Mouse (Mus musculus) layer of hippocampus, adult 9-10 months (tissue): Measurements from ENCODE around the gene Dnah6.
A peak's percentile ranks its signal among the peaks of the same experiment; 100 is the strongest.

ENCODE experiments used
- DNase-seq: peaks from one replicate; pipeline ENCODE4 v3.0.0; 2022; ENCODE audit warnings: low spot score

Dnah6 gene

GRCm38 (mm10) chr6:73028853-73029252 is 192.6 kb downstream of the Dnah6 start:
- DNase-seq = no peak

DNA sequence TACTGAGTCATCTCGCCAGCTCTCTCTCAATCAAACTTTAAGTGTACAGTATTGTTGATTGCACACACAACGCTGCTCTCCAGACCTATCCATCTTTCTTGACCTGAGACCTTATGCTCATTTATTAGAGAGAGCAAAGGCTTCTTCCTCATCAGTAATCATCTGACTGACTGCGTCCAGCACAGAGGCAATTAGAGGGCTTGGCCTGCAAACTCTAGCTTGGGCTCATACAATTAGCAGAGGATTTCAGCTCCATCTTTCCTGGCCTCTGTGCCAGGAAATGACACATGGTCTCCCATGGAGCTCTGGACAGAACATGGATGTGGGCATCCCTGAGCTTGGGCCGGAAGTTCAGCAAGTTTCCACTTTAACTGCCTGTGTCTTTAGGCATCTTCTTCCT is 193.6 kb downstream of the Dnah6 start:
- DNase-seq = no peak

DNA sequence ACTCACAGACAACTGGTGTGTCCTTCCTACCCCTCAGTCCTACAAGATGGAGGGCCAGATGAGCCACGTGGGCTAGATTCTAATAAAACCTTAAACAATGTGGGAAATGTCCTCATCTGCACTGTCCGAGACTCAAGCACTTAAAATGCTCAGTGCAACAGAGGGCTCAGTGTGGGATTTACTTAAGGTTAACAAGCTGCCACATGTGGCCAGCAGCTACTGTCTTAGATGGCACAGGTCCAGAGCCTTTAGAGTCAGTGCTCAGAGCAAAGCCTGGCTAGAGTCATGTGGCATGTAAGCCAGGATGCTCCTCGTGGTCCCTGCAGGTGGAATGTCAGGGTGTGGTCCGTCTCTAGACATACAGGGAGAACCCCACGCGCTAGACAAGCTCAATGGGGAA is 194.6 kb downstream of the Dnah6 start:
- DNase-seq = no peak

DNA sequence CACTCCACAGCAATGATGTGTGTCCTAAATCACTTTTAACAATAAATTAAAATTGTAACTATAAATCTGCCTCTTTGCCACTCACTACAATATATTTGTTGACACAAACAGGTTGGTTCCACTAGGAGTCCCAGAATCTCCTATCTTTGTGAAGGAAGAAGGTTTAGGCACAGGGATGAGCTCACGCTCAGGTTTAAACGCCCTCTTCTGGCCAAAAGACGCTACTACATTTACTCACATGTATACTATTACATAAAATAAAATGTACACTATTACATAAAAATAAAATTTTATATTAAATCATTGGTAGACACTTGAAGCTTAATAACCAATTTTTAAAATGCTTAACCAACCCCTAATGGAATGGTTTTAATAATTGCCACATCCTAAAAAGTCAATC is 201.4 kb downstream of the Dnah6 start:
- DNase-seq = peak; percentile 15

DNA sequence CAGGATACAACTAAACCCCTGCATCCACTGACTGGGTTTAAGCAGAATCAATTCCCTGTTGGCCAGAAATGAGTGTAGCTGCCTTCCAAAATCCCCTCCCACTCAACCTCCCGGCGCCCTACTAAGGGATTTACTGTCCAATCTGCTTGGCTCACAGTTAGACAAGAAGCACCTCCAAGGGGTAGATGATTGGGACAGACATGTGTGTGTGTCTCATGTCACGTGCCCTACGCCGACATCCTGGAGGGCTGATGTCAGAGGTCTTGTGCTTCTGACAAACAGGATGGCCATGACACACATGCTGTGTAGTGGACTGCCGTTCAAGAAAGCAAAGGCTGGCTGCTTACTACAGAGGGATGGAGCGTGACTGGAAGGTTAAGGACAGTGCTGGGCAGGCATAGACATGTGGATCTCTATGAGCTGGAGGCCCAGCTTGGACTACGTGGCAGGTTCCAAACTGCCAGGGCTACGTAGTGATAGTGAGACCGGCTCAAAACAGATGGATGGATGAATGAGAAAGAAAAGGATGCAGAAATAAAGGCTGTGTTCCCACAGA is 202.6 kb downstream of the Dnah6 start:
- no peak for DNase-seq

DNA sequence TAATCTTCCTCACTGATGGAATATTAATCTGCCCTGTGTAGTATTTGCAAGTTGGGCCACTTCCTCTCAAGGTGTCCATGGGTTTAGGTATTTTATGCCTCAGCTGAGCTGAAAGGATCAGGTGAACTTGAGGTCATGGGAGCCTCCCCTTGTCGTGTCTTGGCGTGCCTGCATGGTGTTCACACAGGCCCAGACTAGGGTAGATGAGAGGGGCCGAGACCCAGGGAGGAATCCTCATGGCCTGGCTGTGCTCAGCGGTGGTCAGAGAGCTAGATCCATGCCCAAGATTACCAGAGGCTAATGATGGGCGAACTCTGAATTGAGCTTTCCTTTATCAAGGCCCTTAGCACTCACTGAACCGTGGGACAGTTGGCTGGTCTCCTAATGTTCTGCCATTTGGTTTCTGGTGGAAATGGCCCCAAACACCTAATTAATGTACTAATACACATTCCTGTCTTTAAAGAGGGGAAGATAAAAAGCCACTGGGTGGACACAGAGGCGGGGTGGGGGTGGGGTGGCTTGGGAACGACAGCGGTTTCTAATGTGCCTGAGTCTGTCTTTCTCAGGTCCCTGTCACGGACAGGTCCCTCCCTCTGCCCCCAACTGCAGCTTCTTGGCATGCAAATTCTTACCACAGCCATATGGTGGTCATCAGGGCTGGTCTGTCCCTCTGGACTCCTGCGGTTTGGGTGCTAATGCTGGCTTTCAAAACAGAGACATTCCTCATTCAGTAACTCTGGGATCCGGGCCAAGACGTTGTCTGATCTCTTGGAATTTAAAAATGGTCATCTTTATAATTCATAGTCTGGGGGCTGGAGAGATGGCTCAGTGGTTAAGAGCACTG is 206.9 kb downstream of the Dnah6 start:
- no peak for DNase-seq

DNA sequence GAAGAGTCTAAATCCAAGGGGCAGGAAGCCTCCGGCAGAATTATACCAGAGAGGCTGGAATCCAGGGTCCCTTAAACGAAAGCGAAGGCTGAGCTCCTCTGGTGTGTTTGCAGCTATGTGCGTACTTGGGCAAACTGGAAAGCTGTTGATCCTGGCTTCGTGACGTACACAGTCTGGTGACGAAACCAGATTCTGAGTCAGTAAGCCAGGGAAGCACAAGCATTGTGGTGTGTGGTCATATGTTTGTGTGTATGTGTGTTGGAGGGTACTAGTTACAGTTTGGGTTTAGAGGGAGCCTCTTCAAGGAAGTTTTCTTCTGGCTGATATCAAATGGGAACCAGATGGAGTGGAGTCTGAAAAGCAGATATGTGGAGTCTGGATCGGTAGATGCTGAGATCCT is 208.5 kb downstream of the Dnah6 start:
- no peak for DNase-seq

GRCm38 (mm10) chr6:73011827-73012226 is 209.6 kb downstream of the Dnah6 start:
- no peak for DNase-seq

DNA sequence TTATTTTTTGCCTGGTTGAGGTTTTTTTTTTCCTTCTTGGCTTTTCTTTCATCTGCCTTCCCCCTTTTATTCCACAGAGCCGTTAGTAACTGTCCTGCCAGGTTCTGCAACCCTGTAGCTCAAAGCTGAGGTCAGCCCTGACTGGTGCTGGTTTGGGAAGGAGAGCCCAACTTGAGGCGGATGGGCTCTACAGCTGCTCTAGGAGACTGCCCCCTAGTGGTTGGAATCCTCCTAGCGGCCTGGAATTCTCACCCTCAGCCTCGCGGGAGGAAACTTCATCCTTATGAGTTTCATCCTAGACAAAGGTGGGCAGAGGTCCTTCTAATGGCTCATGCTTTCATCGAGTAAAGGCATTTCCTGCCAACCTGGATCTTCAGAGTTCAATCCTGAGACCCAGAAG is 211.4 kb downstream of the Dnah6 start:
- peak; percentile 24 for DNase-seq

- no peak for DNase-seq
Observed at GRCm38 (mm10) chr6:73003601-73004000, 217.8 kb downstream of the Dnah6 start.

GRCm38 (mm10) chr6:73002391-73002790 is 219.1 kb downstream of the Dnah6 start:
- no peak for DNase-seq

DNA sequence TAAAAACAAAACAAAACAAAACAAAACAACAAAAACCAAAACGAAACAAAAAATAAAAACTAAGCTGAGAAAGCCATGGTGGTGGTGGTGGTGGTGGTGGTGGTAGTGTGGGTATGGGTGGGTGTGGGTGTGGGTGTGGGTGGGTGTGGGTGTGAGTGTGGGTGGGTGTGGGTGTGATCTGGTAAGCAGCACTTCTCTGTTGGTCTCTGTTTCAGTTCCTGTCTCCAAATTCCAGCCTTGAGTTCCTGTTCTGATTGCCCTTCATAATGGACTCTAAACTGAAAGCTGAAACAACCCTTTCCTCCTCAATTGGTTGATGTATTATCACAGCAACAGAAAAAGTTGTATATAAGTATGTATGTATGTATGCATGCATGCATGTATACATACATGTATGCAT is 222.6 kb downstream of the Dnah6 start:
- no peak for DNase-seq

- DNase-seq = no peak
Observed at GRCm38 (mm10) chr6:72993688-72994082, 227.8 kb downstream of the Dnah6 start.

DNA sequence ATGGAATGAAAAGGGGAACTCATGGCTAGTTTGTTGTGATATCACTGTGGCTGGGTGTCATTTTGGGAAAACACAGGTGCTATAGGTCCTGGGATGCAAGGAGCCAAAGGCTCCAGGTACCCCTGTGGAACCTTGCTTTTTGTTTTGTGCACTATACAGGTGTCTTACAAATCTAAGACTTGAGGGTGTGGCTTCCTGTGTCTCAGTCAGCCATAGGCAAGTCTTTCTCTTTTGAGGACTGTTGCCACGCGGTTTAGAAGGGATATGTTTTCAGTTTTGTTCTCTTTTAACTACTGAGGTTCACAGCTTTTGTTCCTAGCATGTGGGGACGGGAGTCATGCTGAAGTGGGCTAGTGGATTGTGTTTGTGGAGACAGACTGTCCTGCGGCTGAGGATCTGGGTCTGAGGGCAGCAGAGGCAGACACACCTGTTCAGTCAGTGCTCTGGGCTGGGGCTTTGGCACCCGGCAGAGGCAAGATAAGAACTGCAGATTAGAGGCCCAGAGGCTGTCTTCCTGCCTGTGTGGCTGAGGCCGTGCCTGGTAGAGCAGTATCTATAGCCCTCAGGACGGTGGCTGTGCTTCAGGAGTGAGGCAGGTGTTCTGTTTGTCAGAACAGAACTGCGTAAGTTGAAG is 228.3 kb downstream of the Dnah6 start:
- no peak for DNase-seq

GRCm38 (mm10) chr6:72990206-72990605 is 231.2 kb downstream of the Dnah6 start:
- DNase-seq = no peak

DNA sequence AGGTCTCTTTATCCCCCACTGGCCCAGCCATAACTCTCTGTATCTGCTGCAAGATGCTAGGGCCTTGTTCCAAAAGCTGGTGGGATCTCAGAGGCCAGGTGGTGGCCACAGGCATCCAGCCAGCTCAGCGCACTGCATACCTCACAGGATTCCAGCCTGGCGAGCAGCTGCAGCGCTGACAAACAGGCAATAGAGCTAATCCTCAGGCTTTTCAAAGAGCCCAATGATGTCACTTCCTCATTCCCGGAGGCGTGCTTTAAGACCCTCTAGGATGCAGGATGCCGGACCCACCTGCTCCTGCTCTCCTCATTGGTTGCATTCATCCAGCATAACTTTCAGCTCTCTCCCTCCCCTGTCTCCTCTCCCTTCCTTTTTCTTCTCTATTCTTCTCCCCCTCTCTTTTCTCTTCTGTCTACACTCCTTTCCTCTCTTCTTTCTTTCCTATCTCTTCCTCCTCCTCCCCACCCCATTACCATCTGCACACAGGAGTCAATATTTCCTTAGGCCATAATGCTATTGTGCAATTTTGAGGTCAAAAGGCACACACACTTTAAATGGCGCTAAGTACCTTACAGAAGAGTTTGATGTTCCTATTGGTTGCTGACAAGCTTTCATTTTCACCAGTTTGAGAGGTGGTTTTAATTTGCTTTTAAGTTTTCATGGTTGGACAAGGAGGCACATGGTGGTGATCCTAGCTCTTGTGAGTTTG is 232.3 kb downstream of the Dnah6 start:
- DNase-seq = no peak

GRCm38 (mm10) chr6:72982506-72982905 is 238.9 kb downstream of the Dnah6 start:
- DNase-seq = no peak

- DNase-seq = no peak
Observed at GRCm38 (mm10) chr6:72981851-72982250, 239.6 kb downstream of the Dnah6 start.

GRCm38 (mm10) chr6:72981124-72981651 is 240.3 kb downstream of the Dnah6 start:
- DNase-seq = no peak

DNA sequence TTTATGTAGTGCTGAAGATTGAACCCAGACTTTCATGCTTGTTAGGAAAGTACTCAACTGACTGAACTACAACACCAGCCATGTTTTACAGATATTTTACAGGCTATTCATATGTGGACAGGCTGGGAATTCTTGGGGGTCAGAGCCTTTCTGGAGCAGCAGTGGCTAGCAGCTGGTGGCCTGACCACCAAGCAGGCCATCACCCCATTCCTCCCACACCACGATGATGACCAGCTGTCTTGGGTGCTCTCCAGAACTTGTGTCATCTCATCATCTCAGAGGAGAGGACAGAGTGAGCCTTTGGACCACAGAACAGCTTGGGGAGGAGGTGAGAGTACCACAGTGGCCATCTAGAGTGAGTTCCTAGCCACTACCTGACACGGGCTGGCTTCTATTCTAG is 244.6 kb downstream of the Dnah6 start:
- DNase-seq = no peak

GRCm38 (mm10) chr6:72971074-72971473 is 250.4 kb downstream of the Dnah6 start:
- DNase-seq = no peak

DNA sequence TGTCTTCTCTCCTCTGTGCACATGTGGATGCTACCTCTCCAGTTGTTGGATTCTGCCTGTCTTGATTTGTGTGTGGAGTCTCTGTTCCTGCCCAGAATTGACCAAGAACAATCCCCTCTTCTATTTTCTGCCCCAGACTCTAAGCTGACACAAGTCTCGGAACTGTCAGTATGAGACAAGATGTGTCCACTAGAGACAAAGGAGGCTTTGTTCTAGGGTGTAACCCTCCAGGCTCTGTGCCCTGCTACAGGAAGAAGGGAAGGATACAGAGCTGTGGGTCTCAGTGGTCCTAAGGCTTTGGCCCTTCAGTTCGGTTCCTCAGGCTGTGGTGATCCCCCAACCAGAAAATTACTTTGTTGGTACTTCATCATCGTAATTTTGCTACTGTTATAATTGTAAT is 251.7 kb downstream of the Dnah6 start:
- DNase-seq = no peak
